Mouse (Mus musculus) common myeloid progenitor, adult 5-6 weeks (primary cell): ENCODE measurements at regions not wholly inside any gene's neighbourhood (a gene's known extent, or its start where the extent isn't known, plus 50 kb on each side); places are given as distances from the start of the nearest gene placed in this dataset.

Experiments used
- ATAC-seq: replicated peaks from 2 replicates; pipeline ENCODE4 v1.8.0; 2016; ENCODE audit warnings: low read depth, mild to moderate bottlenecking, moderate TSS enrichment, inconsistent platforms; ENCODE audit not compliant: poor library complexity, severe bottlenecking

DNA sequence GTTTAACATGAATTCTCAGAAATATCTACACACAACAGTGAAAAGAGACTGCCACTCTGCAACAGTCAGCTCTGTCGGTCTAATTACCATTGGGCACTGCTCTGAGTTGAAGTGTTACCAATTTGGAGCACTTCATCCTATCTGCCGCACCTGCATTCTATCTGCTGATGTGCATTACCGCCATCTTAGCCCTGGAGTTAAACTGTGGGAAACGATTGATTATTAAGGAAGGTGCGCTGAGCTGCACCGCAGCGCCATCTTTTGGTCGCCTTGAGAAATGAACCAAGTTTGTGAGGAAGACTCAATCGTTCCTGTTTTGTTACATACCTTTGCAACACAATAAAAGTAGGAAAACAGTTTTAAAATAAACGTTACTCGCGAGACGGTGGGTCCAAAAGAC, 110.5 kb downstream of the Rergl start:
- ATAC-seq: no peak

DNA sequence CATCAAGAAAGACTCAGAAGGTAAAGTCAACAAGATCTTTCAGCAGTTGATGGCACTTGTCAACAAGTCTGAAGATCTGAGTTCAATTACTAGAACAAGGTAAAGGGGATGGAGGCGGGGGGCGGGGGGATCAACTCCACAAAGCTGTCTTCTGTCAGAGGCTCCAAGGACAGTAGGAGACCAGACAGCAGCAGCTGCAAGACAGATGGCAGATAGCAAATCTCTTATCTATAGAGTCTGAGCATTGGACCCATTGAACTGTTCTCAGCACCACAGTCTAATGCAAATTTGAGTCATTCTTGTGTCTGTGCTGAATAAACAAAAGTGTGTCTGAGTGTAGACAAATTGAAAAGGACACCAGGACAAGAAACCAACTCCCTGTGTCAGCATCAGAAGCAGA, 150.8 kb downstream of the Rergl start:
- ATAC-seq: no peak

- ATAC-seq: no peak
Observed at GRCm38 (mm10) chr6:139325226-139325625, 176.6 kb downstream of the Rergl start.

DNA sequence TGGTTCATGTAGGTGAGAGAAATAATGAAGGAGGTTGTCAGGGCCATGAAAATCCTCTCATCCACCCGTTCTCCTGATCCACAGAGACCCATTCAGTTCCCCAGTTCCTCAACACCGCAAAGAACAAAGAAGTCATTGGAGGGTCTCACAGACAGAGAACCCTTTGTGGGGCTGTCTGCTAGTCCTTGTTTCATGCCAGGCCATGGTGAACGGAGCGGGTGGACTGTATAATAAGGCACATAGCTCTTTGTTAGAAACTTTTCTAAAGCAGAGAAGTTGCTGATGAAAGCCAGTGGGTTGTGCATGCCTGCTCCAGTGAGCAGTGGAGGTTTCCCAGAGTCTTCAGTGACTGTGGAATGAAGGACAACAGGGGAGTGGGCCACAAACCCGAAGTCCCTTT, 194.1 kb downstream of the Rergl start:
- ATAC-seq: no peak

DNA sequence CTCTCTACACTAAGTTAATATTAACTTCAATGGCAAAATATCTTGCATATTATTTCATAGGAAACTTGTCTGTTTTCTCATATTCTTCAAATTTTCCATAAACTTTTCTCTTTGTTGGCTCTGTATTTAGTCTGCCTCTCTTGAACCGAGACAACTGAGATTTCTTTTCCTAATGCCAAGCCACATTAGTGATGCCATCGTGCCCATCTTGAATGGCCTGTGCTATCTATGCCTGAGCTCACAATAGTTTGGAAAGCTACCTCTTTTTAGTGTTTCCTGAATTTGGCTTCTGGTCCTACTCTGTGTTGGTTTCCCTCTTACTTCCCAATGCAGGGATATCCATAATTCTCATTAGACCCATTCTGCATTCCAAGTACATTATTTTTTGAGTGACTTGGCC, 197.5 kb downstream of the Rergl start:
- ATAC-seq: no peak

DNA sequence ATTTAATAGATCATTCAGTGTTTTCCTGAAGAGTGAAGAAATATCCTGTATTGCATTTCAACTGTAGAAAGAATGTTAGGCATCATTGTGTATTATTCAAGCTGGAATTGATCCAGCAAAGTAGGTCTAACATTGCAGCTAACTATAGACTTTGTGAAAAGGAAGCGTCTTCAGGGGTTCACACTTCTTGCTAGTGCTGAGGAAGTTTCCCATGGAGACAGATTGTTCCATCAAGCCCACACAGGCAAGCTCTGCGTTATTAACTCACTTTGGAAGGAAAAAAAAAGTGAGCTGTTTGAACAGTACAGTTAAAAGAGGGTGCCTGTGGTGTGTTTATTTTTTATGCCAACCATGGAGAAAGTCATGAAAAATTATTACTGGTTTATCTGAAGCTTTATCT, 206.1 kb downstream of the Rergl start:
- no peak for ATAC-seq

GRCm38 (mm10) chr6:139279093-139279492, 222.7 kb downstream of the Rergl start:
- no peak for ATAC-seq

DNA sequence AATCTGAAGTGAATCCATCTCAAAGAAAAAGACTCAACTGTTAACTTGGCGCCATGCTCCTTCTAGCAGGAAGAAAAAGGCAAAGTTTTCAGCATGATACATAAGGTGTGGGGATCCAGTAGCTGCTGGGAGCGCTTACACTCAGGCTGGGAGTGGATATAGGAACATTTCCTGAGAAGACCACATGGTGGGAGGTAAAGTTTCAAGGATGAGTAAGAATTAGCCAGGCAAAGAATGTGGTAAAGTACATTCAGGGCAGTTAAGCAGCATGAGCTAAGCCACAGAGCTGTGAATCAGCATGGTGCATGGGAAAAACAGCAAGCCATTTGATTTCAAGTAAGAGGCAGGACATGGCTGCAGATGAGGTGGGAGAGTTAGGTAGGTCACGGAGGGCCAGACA, 226.3 kb downstream of the Rergl start:
- no peak for ATAC-seq

GRCm38 (mm10) chr6:139253704-139254103, 248.1 kb downstream of the Rergl start:
- ATAC-seq: no peak

DNA sequence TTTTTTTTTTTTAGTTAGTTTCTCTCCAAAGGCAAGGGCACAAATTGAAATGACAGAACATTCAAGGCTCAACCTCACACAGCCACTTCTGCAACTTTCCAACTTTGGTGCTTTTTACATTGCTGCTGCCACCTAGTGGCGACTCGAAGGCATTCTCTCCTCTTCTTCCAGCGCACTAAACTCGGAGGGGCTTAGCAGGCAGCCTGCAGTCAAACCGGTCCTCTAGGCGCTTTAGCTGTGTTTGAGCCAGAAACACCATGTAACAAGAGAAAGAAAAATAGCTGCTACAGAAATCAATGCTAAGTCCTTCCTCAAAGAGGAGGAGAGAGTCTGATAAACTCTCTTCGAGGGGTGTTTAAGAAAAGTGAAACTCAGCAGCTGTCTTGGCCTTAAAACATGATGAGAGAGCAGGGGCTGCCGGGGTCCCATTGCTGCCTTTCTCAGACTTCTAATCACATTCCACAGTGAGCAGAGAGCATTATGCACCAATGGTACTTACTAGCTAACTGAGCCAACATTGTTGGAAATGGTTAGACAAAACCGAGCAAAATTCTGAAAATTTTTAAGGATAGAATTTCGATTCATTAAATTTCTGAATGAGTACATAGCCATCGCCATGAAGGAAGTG, 252.7 kb downstream of the Rergl start:
- ATAC-seq: peak; percentile 93

DNA sequence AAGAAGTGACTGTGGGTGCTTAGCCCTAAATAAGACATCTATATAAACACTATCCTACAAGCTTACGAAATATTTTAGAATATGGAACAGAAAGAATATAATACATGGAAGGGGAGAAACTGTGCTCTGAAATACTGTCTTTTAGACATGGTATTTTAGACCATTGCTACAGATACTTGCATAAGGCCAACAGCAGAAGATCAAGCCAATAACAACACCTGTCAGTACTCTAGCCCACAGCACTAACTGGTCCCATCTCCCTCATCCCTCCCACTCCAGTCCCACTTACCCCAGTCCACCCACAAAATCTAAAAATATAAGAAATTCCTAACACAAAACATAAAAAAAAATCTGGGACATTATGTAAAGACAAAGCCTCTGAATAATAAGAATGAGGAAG, 275.6 kb downstream of the Rergl start:
- no peak for ATAC-seq

DNA sequence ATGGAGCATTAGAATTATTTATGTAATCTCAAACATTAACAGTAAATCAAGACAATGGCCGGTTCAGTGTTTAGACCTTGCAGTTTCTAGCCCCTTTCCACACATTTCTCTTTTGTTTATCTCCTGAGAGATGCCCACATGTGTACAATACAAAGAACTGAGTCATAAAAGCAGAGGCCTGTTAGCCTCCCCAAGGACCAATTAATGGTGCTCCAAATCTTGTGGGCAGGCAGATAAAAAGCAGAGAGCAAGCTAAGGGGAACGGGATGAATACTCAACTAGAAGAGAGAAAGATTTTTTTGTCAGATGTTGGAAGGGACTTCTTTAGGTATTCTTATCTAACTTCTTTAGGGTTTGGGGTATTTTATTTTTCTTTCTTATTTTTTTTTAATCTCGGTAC, 287.3 kb downstream of the Rergl start:
- no peak for ATAC-seq

- ATAC-seq: no peak
Observed at GRCm38 (mm10) chr6:139210256-139210655, 291.5 kb downstream of the Rergl start.

DNA sequence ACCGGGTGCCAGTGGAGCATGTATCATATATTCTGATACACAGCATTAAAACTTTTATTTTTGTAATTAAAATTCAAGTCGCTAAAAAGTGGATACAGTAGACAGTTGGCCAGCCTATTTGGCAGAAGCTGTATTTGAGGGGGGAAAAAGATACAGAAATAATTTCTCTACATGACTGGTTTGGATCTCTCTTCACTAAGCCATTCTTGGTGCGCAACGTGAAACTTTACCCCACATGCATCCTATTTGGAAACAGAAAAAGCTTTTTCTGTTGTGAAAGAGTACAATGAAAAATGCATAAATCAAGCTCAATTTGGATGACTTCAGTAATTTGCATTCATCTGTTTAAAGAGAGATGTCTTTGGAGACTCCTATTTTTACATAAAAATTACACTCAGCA, 303.2 kb downstream of the Rergl start:
- ATAC-seq: no peak

DNA sequence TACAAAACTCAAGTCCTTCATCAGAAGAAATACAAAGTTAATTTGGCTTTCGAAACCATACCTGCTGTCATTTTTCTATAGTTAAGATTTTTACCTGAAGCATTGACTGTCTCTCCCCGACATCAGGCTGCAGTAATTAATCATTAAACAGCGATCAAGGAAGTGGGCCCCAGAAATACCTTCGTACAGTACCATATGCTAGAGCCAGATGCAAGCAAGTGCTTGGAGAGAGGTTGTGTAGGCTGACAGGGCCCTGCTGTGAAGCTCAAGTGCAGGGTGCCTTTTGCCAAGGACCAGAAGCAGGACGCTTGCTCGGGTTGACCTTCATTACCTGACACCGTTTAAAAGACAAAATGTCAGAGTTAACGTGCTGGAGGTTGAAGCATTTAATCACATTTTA, 315.3 kb downstream of the Rergl start:
- ATAC-seq: no peak

DNA sequence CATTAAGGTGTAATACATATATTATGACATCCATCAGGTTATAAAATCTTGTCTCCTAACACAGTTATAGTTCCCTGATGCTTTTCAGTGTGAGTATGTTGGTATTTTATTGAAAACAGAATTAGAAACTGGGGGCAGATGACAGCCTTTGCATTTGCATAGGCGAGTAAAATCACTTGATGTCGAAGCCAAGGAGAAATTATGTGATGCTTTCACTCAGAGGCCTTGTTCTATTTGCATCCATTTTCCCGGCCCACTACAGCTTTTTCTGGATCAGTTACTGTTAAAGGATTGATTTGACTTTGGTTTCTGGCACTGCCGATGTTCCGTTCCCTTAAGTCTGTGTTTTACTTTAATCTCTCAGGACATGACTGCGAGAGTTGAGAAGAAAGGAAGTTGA, 341.4 kb downstream of the Rergl start:
- ATAC-seq: no peak

DNA sequence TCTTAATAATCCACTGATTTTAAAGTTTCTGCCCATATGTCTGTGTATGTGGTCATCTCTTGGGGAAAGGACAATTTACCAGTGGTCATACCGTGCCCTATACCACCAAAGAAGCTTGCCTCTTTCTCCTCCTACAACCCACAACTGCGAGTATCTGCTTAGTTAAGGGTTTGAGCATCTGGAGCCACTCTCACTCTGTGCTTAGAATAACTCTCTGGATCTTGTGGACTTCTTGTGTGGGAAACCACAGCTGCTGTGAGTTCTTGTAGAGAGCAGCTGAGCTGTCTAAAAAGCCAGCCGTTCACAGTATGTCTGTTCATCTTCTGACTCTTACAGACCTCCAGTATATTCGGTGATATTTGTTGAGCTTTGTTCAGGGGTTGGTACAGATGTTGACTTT, 342.0 kb downstream of the Rergl start:
- ATAC-seq: no peak

GRCm38 (mm10) chr6:139154802-139155201, 347.0 kb downstream of the Rergl start:
- ATAC-seq: no peak

DNA sequence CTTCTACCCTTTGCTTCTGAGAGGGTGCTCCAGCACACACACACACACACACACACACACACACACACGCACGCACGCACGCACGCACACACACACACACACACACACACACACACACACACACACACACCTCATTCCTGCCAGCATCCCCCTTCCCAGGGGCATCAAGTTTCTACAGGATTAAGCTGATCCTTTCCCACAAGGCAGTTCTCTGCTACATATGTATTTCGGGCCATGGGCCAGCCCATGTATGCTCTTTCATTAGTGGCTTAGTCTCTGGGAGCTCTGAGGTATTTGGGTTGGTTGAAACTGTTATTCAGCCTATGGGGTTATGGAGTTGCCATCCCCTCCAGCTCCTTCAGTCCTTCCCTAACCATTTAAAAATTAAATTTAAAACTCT, 366.1 kb downstream of the Rergl start:
- ATAC-seq: no peak

GRCm38 (mm10) chr6:139132083-139132679, 369.6 kb downstream of the Rergl start:
- no peak for ATAC-seq

GRCm38 (mm10) chr6:139108263-139108662, 393.5 kb downstream of the Rergl start:
- ATAC-seq: no peak

DNA sequence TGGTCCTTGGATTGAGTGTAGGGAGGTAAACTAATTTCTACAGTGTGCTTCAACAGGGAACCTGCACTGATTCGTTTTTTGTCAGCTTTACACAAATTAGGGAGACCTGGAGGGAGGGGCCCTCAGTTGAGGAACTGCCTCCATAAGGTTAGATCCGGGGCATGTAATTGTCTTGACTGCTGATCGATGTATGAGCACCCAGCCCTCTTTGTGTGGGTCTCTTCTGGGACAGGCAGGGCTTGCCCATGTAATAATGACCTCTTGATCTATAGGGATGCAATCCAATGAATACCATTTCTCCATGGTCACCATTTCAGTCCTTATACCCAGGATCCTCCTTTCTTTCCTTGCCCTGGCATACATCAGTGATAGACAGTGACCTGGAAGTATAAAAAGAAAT, 398.4 kb downstream of the Rergl start:
- ATAC-seq: no peak
